Mouse (Mus musculus) right cerebral cortex, postnatal 4 days (tissue): ENCODE data around the gene Tmem81.
A peak's percentile ranks its signal among the peaks of the same experiment; 100 is the strongest.
"Not testable (repeated sequence)": the region's sequence is repeated elsewhere in the genome, so short reads cannot be mapped to it uniquely, and the experiment has no call there.

Experiments
- DNase-seq: peaks from one replicate; pipeline ENCODE4 v3.0.0-alpha.2; 2022

Tmem81 gene

DNA sequence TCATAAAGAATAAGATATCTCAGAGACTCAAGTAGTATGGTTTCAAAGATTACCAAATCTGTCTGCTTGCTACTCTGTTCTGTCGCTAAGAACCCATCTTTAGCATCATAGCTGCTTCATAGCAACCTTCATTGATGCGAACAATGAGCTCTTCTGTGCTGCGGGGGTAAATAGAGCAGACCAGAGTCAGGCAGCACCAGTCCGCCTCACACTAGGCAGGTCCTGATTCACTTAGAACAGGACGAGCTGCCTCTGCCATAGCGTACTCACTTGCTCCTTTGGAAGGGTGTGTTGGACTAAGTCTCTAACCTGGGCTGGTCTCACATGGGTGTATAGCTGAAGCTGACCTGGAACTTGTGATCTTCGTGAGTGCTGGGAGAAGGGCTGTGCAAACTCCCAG lies at the start of gene Tmem81:
Gene Tmem81, plus strand, starts transcription at position 173 of the 400 bp plus-strand sequence.
- DNase-seq: no peak

DNA sequence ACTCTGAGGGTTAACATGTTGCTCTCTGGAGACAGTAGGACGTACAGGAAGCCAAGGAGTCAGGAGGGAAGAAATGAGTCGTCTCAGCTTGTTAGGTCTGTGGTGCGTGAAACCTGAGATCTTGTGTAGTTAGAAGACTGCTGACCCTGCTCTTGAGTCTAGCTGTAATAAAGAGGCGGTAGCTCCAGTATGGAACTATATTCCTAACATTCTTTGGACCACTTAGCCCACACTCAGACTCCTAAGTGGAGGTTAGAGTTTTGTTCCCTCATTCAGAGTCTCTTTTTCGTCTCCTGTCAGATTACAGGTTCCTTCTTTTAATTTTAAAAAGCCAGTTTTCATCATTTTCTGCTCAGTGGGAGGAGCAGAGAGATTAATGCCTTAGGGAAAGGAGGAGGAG lies 41.4 kb upstream of the Tmem81 start:
- DNase-seq: no peak

- DNase-seq: no peak
These were observed 37.1 kb upstream of the Tmem81 start for GRCm38 (mm10) chr1:132468926-132469325.

DNA sequence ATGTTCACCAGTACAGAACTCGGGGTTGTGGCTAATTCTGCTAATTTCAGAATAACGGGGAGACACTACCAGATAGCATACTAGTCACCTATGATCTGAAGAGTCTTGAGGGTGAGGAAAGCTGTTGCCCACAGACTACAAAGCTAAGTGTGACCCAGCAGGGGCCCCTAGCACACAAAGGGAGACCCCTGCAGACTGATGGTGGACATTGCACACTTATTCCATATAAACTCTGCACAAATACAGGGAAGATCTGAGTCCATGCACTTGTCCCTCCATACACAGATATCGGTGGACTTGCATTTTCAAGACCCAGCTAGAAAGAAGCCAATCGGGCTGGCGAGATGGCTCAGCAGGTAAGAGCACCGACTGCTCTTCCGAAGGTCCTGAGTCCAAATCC lies 36.5 kb upstream of the Tmem81 start:
- DNase-seq: no peak

GRCm38 (mm10) chr1:132470031-132470430 lies 36.0 kb upstream of the Tmem81 start:
- DNase-seq: not testable (repeated sequence)

- no peak for DNase-seq
These were observed 35.0 kb upstream of the Tmem81 start for GRCm38 (mm10) chr1:132471032-132471431.

- no peak for DNase-seq
These were observed 34.5 kb upstream of the Tmem81 start for GRCm38 (mm10) chr1:132471499-132471898.

DNA sequence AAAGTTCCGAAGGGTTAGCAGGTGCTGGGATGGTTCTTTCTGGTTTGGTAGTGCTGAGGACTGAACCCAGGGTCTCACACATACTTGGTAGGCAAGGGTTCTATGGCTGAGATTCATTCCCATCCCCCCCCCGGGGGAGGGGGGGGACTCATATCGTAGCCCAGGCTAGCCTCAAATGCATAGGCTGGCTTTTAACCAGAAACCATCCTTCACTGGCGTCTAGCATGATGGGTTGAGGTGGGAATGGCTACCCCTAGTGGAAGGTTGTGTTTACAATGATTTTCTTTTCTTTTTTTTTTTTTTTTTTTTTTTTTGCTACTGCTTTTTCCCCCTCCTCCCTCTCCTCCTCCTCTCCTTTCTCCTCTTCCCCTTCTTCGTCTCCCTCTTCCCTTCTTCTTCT lies 33.5 kb upstream of the Tmem81 start:
- no peak for DNase-seq

DNA sequence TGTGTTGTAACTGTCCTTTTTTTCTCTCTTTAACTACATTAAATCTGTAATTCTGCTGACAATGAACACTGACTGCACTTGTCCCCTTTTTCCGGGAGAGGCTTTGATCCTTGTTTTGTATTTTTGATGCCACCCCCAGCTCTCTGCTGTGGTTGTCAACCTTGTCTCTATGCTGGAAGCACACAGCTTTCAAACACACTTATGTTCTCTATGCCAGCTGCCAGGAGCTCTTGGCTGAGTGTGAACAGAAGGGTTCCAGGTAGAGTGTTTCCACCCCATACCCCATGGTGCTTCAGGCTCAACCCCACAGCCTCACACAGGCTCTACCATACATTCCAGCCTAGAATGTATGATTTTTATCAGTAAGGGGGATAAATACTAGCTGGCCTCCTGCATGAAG lies 31.5 kb upstream of the Tmem81 start:
- DNase-seq: no peak

DNA sequence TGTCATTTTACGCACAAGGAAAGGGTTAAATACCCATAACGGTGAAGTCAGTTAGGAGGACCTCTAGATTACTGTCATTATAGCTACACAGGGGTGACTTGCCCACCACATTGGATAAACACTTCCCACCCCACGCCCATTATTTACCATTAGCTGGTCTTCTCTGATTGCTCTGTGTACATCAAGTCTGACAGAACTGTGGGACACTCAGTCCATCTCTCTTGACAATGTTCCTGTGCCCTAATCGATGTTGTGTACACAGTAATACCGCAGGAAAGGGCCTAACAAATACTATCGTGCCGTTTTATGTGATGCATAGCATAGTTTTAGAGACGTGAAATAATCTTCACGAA lies 29.5 kb upstream of the Tmem81 start:
- no peak for DNase-seq

- peak; percentile 81 for DNase-seq
These were observed 28.9 kb upstream of the Tmem81 start, which contains the start of gene Rbbp5 for GRCm38 (mm10) chr1:132476928-132477691. Rbbp5 (plus strand) TSS chr1:132477365.

DNA sequence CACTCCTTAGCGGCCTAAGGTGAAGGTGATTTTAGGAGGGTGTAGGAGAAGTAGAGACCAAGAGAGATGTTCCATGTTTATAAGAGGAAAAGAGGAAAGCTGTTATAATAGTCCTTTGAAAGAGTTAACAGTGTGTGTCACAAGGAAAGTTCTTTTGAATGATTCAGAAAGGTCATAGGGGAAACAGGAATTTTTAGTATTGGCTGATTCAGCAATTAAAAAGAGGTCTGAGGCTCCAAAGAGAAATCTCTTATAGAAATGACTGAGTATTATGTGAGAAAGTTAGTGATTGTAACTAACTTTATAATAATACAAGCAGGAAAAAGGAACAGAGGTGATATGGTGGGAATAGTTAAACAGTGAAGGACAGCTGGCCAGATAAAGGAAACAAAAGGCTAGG lies 26.6 kb upstream of the Tmem81 start:
- DNase-seq: no peak

DNA sequence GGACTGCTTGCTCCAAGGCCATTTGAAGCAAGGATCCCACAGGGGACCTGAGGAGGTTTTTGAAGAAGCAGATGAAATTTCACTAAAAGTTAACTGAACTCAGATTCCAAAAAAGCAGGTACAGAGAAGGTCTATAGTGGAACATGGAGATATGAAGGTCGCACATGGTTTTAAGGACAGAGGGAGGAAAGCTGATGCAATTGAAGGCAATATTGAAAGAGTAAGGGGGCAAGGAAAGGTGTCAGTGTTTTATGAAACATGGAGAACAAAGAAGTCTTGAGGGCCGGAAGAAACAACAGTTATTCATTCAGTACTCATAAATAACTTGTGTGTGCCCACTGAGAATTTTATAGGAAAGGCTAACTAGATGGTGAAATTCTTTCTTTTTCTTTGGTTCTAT lies 24.4 kb upstream of the Tmem81 start:
- no peak for DNase-seq

GRCm38 (mm10) chr1:132483234-132483633 lies 22.8 kb upstream of the Tmem81 start:
- DNase-seq: no peak

GRCm38 (mm10) chr1:132483759-132484158 lies 22.3 kb upstream of the Tmem81 start:
- DNase-seq: no peak

DNA sequence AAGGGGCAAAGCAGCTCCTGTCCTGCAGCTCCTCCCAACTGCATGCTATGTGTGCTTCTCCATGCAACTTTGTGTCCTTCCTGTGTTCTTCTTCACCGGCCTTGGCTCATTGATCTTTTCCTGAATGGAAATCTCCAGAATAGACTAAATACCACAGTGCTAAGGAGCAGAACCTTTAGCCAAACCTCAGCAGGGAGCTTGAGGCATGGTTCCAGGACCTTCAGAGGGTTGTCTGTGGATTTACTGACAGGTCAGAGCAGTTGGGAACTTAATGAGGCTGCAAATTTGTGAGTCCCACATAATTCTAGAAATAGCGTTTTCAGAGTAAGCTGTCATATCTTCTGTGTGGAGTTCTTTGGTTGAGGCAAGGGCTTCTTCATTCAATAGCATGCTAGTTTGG lies 5.5 kb upstream of the Tmem81 start:
- no peak for DNase-seq

GRCm38 (mm10) chr1:132505155-132505554 lies 875 bp upstream of the Tmem81 start:
- DNase-seq: no peak

GRCm38 (mm10) chr1:132506656-132507055 lies 626 bp downstream of the Tmem81 start:
- DNase-seq: no peak

DNA sequence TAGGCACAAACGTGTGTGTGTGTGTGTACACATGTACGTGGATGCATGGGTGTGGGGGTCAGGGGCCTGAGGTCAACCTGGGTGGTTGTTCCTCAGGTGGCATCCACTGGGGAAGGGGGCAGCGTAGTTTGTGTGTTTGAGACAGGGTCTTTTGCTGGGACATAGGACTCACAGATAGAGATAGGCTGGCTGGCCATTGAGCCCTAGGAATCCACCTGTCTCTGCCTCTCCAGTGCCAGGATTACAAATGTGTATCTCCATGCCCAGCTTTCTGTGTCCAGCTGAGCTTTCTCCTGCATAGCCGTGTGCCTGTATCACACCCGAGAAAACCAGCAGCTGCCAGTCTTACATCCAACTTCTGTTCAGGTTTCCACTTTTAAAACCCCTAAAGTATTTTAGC lies 3.7 kb downstream of the Tmem81 start:
- no peak for DNase-seq

DNA sequence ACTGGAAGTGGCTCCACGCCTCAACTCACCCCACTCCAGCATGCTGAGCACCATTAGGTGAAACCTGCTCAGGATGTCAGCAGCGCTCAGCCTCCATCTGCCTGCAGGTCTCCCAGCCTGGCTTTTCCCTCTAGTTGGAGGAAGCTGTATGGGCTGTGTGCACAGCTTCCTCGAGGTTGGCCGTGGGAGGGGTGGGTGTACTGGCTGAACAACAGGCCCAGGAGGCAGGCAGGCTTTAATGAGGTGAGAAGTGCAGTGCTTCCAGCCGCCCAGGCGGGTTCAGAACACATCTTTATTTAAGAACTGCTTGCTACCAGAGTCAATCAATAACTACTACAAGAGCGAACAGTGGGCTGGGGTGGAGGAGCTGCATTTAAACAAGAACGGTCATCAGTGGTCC lies 5.5 kb downstream of the Tmem81 start:
- DNase-seq: no peak

GRCm38 (mm10) chr1:132512106-132512505 lies 6.1 kb downstream of the Tmem81 start:
- DNase-seq: no peak

- DNase-seq: no peak
These were observed 9.3 kb downstream of the Tmem81 start for GRCm38 (mm10) chr1:132515339-132515738.

DNA sequence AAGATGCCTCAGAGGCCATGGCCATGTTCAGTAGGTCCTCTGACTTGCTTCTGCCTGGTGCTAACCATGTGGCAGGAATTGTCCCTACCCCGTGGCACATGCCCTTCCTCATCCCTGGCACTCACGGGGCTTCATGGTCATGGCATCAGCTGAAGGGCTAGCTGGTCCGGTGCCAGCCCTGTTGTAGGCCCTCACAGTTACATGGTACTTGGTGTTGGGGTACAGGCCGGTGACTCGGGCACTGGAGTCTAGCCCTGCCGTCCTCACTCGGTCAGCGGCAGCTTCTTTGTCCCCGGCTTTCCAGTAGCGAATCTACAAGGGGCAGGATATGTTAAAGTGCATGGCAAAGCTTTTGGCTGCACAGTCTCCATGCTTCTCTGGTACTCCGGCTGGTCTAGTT lies 10.7 kb downstream of the Tmem81 start:
- no peak for DNase-seq

GRCm38 (mm10) chr1:132518621-132519020 lies 12.6 kb downstream of the Tmem81 start:
- DNase-seq: no peak

- no peak for DNase-seq
These were observed 13.7 kb downstream of the Tmem81 start for GRCm38 (mm10) chr1:132519734-132520133.
